Mouse (Mus musculus) layer of hippocampus, adult 8-10 months (tissue): ENCODE measurements around the gene Olfr16. TPM values are rescaled to one million over a fixed set of nuclear protein-coding genes. Genes with fewer than 3 reads are reported as not detected.

ENCODE experiments used
- DNase-seq, 2 experiments: peaks; one replicate each; pipeline ENCODE4 v3.0.0; 2022; ENCODE audit warnings: low spot score in 2 of 2
- total RNA-seq, 4 experiments: library from RNA; stranded (reverse); gene quantifications; 2 replicates each; pipeline ENCODE4 v1.2.4; 2022

Gene Olfr16
- total RNA-seq: not detected

DNA sequence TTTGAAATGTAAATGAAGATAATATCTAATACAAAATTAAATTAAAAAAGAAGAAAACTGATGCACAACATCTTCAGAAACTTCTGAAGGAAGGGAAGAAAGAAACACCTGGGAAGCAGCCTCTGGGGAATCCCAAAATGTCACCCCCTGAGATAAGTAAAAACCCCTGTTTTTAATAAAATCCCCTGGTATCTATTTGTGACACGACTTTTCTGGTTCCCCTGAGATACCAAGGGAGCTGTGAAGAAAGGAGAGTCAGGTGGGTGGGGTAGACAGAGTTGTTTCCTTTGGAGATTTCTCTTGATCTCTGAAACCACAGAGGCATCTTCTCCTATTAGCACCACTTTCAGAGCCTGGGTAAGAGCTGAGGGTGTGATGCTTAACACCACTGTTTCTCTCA is at the start of gene Olfr16:
Gene Olfr16 (plus strand): TSS at position 250 of the 400 bp plus-strand sequence.
- no peak for DNase-seq

GRCm38 (mm10) chr1:172903313-172903712 is 46.9 kb upstream of the Olfr16 start:
- DNase-seq: no peak

DNA sequence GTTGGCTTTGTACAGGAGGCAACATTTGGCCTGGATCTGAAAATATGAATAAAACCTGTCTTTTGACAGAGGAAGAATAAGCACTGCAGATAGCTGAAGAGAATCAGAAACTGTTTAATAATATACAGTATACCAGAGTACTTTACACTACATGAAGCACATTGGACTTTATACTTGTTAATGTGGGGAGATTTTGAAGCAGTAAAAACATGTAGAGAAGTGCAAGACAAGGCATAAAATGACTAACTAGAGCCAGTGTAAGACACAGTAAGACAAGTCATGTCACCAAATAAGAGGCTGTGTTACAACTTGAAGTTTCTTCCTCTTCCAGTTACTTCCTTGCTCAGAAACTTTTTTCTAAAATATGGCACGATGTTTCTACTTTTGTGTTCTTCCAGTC is 33.1 kb upstream of the Olfr16 start:
- DNase-seq: no peak

DNA sequence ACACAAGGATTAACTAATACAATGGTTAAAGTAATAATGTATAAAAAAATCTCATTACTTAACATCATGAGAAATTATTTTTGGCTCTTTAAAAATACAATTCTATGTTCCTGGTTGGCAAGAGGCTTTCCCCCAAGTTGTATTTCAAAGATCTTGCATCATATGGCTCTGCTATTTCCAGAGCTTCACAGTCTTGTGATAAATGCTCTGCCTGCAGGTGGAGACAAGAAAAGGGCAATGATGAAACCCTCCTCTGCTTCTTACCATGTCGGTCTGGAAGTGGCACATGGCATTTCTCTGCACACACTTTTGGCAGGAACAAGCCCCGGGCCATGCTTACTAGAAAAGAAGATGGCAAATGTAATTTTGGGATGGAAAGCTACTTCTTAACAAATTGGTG is 31.8 kb upstream of the Olfr16 start:
- DNase-seq: no peak

GRCm38 (mm10) chr1:172932197-172932596 is 18.0 kb upstream of the Olfr16 start:
- no peak for DNase-seq

DNA sequence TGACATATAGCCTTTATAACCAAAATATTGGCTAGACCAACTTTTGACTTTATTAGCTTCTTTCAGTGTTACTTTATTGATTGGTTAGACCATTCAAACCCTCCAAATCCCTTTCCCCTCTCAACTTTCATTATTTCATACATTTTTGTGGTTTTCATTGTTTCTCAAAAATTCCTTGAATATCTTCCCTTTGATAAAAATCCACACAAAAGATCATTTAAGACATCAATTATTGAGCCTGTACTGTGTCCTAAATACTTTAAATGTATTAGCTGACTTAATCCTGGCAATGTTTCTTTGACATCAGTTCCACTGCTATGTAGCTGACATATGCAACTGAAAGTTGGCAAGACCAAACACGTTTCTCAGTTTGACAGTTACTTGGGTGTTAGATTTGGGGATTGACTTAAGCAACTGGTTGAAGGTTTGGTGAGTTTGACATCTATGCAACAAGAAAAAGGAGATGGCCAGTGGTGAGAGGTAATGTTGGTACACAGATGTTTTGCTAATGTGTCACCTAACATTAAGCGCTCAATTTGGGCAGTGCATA is 1.0 kb downstream of the Olfr16 start:
- no peak for DNase-seq

DNA sequence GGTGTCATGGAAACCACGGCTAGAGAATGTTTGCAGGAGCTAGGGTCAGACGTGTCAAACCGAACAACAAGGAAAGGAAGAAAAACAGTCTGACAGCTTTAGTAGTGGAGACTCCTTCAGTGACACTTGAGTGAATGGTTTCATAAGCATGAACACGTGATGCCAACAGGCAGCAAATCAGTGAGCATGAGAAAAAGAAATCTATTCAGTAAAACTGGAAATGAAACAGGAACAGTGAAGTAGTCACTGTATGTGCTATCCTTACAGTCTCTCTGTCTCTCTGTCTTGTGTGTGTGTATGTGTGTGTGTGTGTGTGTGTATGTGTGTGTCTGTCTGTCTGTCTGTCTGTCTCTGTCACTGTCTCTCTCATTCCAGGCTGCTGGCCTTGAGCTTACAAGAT is 5.2 kb downstream of the Olfr16 start:
- DNase-seq: no peak

GRCm38 (mm10) chr1:172960452-172960851 is 10.2 kb downstream of the Olfr16 start:
- DNase-seq: peak; percentile 16 to 21

DNA sequence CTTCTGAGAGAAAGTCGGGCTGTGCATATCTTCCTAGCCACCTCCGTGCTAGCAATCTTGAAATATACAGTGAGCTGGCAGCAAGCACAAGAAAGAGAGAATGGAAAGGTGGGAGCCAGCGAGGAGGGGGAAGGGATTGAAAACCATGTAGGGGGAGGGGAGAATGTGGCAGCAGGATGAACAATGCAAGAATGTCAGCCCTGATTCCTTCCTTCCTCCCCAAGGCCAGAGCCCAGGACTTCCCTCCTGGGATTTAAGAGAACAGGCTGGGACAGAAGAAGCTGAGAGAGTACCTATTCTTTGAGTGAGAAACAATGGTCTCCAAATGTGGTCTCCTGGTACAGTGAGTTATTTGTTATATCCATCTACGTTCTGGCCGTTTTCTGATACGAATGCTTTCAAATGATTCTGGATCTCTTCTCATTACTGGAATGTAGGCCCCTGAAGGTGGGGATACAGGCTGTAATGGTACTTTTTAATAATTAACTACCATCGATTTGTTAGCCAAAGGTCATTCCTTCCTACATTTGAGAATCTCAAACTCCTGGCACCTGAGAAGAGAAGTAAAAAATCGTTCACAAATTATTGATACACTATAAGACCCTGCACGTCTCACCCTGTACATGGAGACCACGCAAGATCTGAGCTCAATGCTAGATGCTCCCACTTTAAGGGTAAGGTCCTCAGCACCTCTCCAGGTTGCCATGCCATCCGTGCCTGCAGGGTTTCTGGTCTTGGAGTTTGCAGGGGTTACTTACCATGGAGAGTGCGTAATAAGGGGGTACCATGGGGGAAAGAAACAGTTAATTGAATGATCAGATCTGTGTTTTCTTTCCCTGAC is 39.8 kb downstream of the Olfr16 start:
- no peak for DNase-seq

GRCm38 (mm10) chr1:172990635-172991009 is 40.4 kb downstream of the Olfr16 start:
- no peak for DNase-seq

Other genes with a start within 250 kb of the Olfr16 start
- gene Apcs, start 55.4 kb upstream of the Olfr16 start, total RNA-seq: not detected
- gene Olfr1408, start 187.0 kb downstream of the Olfr16 start, total RNA-seq: not detected
- not detected for gene Olfr1406, start 240.2 kb downstream of the Olfr16 start, total RNA-seq
- gene Olfr218, start 247.4 kb downstream of the Olfr16 start, total RNA-seq: not detected